Mouse (Mus musculus): Measurements from ENCODE around the gene Agpat4. TPM values are rescaled to one million over a fixed set of nuclear protein-coding genes. Genes with fewer than 3 reads are reported as not detected.

Gene Agpat4
- total and polyA plus RNA-seq, 2 experiments from 2014 or later, result 9.2 to 13.4 TPM

DNA sequence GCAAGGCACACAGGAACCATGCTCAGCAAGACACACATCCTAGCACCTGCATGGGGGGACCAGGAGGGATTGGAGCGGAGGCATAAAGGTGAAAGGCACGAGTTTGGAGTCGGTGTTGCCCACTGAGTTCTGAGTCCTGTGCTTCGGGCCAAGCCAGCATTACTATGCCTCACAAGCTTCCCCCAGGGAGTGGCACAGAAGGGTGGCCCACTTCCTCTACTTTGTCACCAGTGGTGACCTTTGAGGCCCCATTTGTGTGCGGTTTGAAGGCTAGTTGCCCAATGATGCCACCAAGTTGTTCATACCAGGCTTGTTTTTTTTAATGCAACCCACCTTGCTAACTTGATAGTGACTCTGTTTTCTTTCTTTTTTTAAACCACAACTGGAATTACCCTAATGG, 55.7 kb downstream of the Agpat4 start:
- H3K4me3 ChIP-seq (ENCODE audit: low read depth, low read length), result no peak overlapping the region
- H3K4me2 ChIP-seq (ENCODE audit: low read depth, low read length), result no peak overlapping the region
- H3K4me1 ChIP-seq (ENCODE audit: control insufficient read depth, insufficient read depth), result peaks cover 10% of the 10 kb centered on the region
- ATAC-seq (ENCODE audit: insufficient read depth, low read depth) (no peak), DNase-seq (ENCODE audit: low spot score) (no peak)
- WGBS, result 92% methylated on average over 5 of the region's 5 CpGs
- H3K36me3 ChIP-seq (replicated peaks; ENCODE audit: control insufficient read depth, insufficient read depth, low read length), result 0 out of 2 replicates have a peak, but pooled peaks cover 4% of the 10 kb centered on the region
- peaks cover 6% of the 10 kb centered on the region for H3K9me3 ChIP-seq (replicated peaks; ENCODE audit: control insufficient read depth, low read length)
- no peak for TF ChIP-seq CTCF (IDR thresholded peaks at IDR 0.05; ENCODE audit: low read depth)
- TF ChIP-seq EP300 (IDR thresholded peaks at IDR 0.05; ENCODE audit: low read depth), result no peak
- no peaks in the 10 kb centered on the region for H3K27me3 ChIP-seq (ENCODE audit: control insufficient read depth, insufficient read depth, low read length)
- no peak overlapping the region for H3K27ac ChIP-seq (ENCODE audit: low read depth)
- no peak overlapping the region for H3K9ac ChIP-seq (replicated peaks; ENCODE audit: low read depth, low read length)

DNA sequence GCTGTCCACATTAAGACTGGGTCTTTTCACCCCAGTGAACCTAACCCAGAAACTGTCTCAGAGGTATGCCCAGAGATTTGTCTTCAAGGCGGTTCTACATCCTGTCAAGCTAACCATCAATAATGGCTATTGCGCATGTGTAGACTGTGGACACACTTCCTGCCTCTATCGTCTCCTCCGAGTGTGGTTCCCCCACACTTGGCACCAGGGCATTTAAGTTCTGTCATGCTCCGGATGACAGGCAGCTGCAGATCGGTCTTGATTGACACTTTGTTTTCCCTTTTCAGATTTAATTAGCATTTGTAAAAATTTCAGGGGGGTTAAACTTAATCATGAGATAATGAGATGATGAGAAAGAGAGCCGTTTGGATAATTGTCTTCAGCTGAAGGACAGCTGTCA, 56.4 kb downstream of the Agpat4 start:
- 81% methylated on average over 7 of the region's 7 CpGs for WGBS
- TF ChIP-seq CTCF (IDR thresholded peaks at IDR 0.05; ENCODE audit: low read depth), result no peak
- TF ChIP-seq EP300 (IDR thresholded peaks at IDR 0.05; ENCODE audit: low read depth), result no peak
- H3K27ac ChIP-seq (ENCODE audit: low read depth), result no peak overlapping the region
- H3K9ac ChIP-seq (replicated peaks; ENCODE audit: low read depth, low read length), result no peak overlapping the region
- no peaks in the 10 kb centered on the region for H3K27me3 ChIP-seq (ENCODE audit: control insufficient read depth, insufficient read depth, low read length)
- peaks cover 6% of the 10 kb centered on the region for H3K9me3 ChIP-seq (replicated peaks; ENCODE audit: control insufficient read depth, low read length)
- H3K4me1 ChIP-seq (ENCODE audit: control insufficient read depth, insufficient read depth), result peaks cover 7% of the 10 kb centered on the region
- ATAC-seq (ENCODE audit: insufficient read depth, low read depth), result no peak
- H3K4me2 ChIP-seq (ENCODE audit: low read depth, low read length), result no peak overlapping the region
- no peak overlapping the region for H3K4me3 ChIP-seq (ENCODE audit: low read depth, low read length)
- H3K36me3 ChIP-seq (replicated peaks; ENCODE audit: control insufficient read depth, insufficient read depth, low read length), result 0 out of 2 replicates have a peak, but pooled peaks cover 4% of the 10 kb centered on the region
- DNase-seq (ENCODE audit: low spot score), result no peak

DNA sequence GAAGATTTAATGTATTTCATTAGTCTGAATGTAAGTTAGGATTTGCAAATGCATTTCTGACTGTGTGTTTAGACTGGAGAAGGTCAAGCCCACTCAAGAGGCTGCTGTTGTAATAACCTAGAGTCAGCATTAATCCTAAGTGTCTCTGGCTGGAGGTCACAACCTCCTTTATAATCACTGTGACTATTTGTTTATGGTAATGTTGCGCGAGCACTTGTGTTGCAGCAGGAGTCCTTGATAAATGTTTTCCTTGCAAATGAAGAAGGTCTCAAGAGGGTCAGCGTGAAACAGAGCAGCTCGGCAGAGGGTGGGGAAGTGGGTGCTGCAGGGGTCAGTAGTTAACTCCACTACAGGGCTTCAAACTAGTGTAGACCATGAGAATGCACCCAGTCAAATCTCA, 57.1 kb downstream of the Agpat4 start:
- Histone ChIP-seq H3K9me3 (replicated peaks; ENCODE audit: control insufficient read depth, low read length) (peaks cover 6% of the 10 kb centered on the region), H3K4me1 (ENCODE audit: control insufficient read depth, insufficient read depth) (peaks cover 3% of the 10 kb centered on the region; the same call in 1 of the 2 replicates), H3K4me3 (ENCODE audit: low read depth, low read length) (no peak overlapping the region), H3K27me3 (ENCODE audit: control insufficient read depth, insufficient read depth, low read length) (no peaks in the 10 kb centered on the region), H3K4me2 (ENCODE audit: low read depth, low read length) (no peak overlapping the region), H3K36me3 (replicated peaks; ENCODE audit: control insufficient read depth, insufficient read depth, low read length) (0 out of 2 replicates have a peak, but pooled peaks cover 4% of the 10 kb centered on the region), H3K27ac (ENCODE audit: low read depth) (no peak overlapping the region), H3K9ac (replicated peaks; ENCODE audit: low read depth, low read length) (no peak overlapping the region)
- WGBS, result 74% methylated on average over 4 of the region's 4 CpGs
- TF ChIP-seq CTCF (IDR thresholded peaks at IDR 0.05; ENCODE audit: low read depth) (no peak), EP300 (IDR thresholded peaks at IDR 0.05; ENCODE audit: low read depth) (no peak)
- ATAC-seq (ENCODE audit: insufficient read depth, low read depth), result no peak
- no peak for DNase-seq (ENCODE audit: low spot score)

DNA sequence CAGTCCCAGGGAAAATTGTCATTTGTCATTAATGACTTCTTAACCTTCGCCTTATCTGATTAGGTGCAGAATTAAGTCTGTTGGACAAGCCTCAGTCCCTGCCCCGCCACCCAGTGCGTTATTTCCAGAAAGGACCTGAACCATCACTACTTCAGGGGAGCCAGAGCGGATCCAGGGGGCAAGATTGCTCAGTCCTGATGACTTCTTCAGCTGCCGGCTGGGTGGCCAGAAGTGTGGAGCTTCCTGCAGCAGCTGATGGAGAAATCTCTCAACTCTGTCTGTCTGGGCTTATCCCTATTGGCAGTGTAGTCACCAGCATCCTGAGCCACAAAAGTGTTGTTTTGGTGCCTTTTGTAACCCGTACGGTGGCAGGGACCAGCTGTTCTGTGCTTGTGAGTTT, 60.8 kb downstream of the Agpat4 start:
- H3K9me3 ChIP-seq (replicated peaks; ENCODE audit: control insufficient read depth, low read length), result peaks cover 6% of the 10 kb centered on the region
- WGBS, result 67% methylated on average over 7 of the region's 7 CpGs
- DNase-seq (ENCODE audit: low spot score) (no peak), ATAC-seq (ENCODE audit: insufficient read depth, low read depth) (no peak)
- H3K9ac ChIP-seq (replicated peaks; ENCODE audit: low read depth, low read length), result no peak overlapping the region
- TF ChIP-seq CTCF (IDR thresholded peaks at IDR 0.05; ENCODE audit: low read depth) (no peak), EP300 (IDR thresholded peaks at IDR 0.05; ENCODE audit: low read depth) (no peak)
- no peak overlapping the region for H3K4me2 ChIP-seq (ENCODE audit: low read depth, low read length)
- no peak overlapping the region for H3K4me3 ChIP-seq (ENCODE audit: low read depth, low read length)
- H3K27ac ChIP-seq (ENCODE audit: low read depth), result no peak overlapping the region
- H3K4me1 ChIP-seq (ENCODE audit: control insufficient read depth, insufficient read depth), result peaks cover 3% of the 10 kb centered on the region; the same call in 1 of the 2 replicates
- 0 out of 2 replicates have a peak, but pooled peaks cover 4% of the 10 kb centered on the region for H3K36me3 ChIP-seq (replicated peaks; ENCODE audit: control insufficient read depth, insufficient read depth, low read length)
- H3K27me3 ChIP-seq (ENCODE audit: control insufficient read depth, insufficient read depth, low read length), result no peaks in the 10 kb centered on the region

DNA sequence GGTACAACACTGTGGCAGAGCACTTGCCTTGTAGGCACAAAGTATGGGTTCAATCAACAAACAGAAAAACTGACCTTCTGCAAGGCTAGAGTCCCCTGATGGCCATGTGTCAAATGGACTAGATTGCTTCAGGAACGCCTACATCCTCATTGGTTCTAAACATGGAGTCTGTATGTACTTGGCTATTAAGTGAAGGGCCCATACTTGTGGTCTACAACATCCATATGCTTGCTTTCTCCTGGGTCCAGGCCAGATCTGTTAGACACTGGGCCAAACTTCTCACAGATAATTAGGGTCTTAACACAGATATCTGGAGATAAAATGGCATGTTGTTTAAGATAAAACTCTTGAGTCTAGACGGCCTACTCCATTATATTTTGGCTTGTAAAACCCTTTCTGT, 61.3 kb downstream of the Agpat4 start:
- no peak for ATAC-seq (ENCODE audit: insufficient read depth, low read depth)
- peaks cover 6% of the 10 kb centered on the region for H3K9me3 ChIP-seq (replicated peaks; ENCODE audit: control insufficient read depth, low read length)

More for the DNA sequence above, 61.3 kb downstream of the Agpat4 start:
- H3K27me3 ChIP-seq (ENCODE audit: control insufficient read depth, insufficient read depth, low read length), result no peaks in the 10 kb centered on the region
- no peak overlapping the region for H3K27ac ChIP-seq (ENCODE audit: low read depth)
- H3K9ac ChIP-seq (replicated peaks; ENCODE audit: low read depth, low read length), result no peak overlapping the region
- H3K4me1 ChIP-seq (ENCODE audit: control insufficient read depth, insufficient read depth), result peaks cover 3% of the 10 kb centered on the region; the same call in 1 of the 2 replicates
- no peak for DNase-seq (ENCODE audit: low spot score)
- no peak overlapping the region for H3K4me3 ChIP-seq (ENCODE audit: low read depth, low read length)
- H3K36me3 ChIP-seq (replicated peaks; ENCODE audit: control insufficient read depth, insufficient read depth, low read length), result 0 out of 2 replicates have a peak, but pooled peaks cover 4% of the 10 kb centered on the region
- TF ChIP-seq EP300 (IDR thresholded peaks at IDR 0.05; ENCODE audit: low read depth), result no peak
- TF ChIP-seq CTCF (IDR thresholded peaks at IDR 0.05; ENCODE audit: low read depth), result no peak
- no peak overlapping the region for H3K4me2 ChIP-seq (ENCODE audit: low read depth, low read length)
- WGBS, result 71% methylated on average over 2 of the region's 2 CpGs

Measured in heart, postnatal 0 days (tissue).